Mouse (Mus musculus): ENCODE results near the gene Etfa. TPM values are rescaled to one million over a fixed set of nuclear protein-coding genes. Genes with fewer than 3 reads are reported as not detected.
A peak's percentile ranks its signal among the peaks of the same experiment; 100 is the strongest.

The Etfa gene
- polyA plus RNA-seq (2014; fragmentation: Nextera tagmentation; extraction: Ambion mirVana): 141 and 149 TPM in 2 replicates

DNA sequence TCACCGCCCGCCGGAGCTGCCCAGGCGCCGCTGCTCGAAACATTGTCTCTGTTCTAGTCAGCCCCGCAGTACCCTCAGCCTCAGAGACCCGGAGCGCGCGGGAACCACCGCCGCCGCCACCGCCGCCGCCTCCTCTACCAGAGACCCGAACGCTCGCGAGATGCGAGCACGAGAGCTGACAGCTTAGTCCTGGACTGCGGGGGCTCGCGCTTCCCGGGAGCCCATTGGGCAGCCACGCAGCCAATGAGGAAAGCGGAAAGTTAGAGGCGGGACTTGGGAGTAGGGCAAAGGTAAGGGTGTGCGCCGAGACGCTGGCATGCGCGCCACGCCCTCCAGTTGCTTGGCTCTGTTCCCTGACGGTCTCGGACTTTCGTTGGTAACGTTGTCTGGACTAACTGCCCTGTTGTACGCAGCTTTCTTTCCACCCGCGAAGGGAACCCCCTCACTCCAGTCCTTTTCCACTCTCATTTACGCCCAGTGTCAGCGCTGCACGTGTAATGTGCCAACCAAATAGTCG is at the start of gene Etfa:
Gene Etfa (minus strand): TSS at position 217 of the 517 bp plus-strand sequence.
- Histone ChIP-seq H3K4me3 (ENCODE audit: low read depth, low read length) (peak within 1 kb of the TSS; percentile 78), H3K4me1 (ENCODE audit: control insufficient read depth, insufficient read depth, low read length) (peaks cover 3% of the 10 kb centered on the region; the same call in 1 of the 2 replicates), H3K9me3 (ENCODE audit: control insufficient read depth, low read length) (no peaks in the 10 kb centered on the region), H3K27me3 (ENCODE audit: control insufficient read depth, insufficient read depth, low read length) (no peaks in the 10 kb centered on the region), H3K4me2 (peak within 1 kb of the TSS; percentile 78), H3K9ac (ENCODE audit: low read length) (peak within 1 kb of the TSS; percentile 76), H3K27ac (ENCODE audit: low read depth, low read length) (peak within 1 kb of the TSS; percentile 67), H3K36me3 (ENCODE audit: control insufficient read depth, insufficient read depth, low read length) (no peaks in the 10 kb centered on the region)
- DNase-seq (ENCODE audit: low spot score, missing footprints) (peak; percentile 98), ATAC-seq (ENCODE audit: low FRiP score) (peak; percentile 99)
- WGBS: under 1% methylated on average over 47 of the region's 47 CpGs

DNA sequence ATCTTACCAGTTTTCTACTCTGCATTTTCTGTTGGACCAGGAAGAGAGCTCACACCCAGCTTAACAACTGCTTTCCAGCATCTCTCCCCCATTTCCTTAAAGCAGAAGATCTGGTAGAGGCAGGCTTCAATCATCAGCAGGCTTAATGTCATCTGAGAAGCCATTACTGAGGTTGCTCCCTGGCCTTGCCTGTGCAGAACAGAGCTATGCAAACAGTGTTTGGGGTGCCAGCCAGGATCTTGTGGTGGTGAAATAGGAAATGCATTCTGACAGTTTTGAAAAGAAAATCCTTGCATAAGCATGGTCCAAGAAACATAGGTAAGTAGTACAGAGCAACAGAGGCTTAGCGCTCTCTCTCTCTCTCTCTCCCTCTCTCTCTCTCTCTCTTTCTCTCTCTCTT is 48.9 kb upstream of the Etfa start:
- 90% methylated on average over 1 of the region's 1 CpGs for WGBS
- H3K27ac ChIP-seq (ENCODE audit: low read depth, low read length): no peak overlapping the region

DNA sequence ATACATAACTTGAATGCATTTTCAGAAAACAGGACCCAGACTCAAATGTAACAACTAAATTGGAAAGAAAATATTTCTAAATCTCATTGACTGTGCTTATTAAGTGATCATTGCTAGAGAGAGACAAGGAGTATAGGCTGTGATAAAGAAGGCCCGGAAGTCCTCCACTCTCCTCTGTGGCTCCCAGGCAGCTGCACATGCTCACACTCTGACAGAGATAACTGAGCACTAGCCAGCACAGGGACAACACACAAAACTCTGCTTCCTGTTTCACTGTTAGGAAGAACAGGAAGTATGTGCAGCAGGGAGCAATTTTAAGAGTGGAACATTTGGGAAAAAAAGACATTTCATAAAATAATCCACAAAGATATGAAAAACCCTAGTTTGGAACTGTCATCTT is 42.9 kb upstream of the Etfa start:
- H3K27ac ChIP-seq (ENCODE audit: low read depth, low read length): no peak overlapping the region
- ATAC-seq (ENCODE audit: low FRiP score): no peak
- H3K9ac ChIP-seq (ENCODE audit: low read length): no peak overlapping the region
- no peak overlapping the region for H3K4me3 ChIP-seq (ENCODE audit: low read depth, low read length)
- H3K4me1 ChIP-seq (ENCODE audit: control insufficient read depth, insufficient read depth, low read length): no peaks in the 10 kb centered on the region
- no peaks in the 10 kb centered on the region for H3K36me3 ChIP-seq (ENCODE audit: control insufficient read depth, insufficient read depth, low read length)
- H3K4me2 ChIP-seq: no peak overlapping the region
- H3K27me3 ChIP-seq (ENCODE audit: control insufficient read depth, insufficient read depth, low read length): peaks cover 8% of the 10 kb centered on the region
- 79% methylated on average over 1 of the region's 1 CpGs for WGBS
- DNase-seq (ENCODE audit: low spot score, missing footprints): no peak
- no peaks in the 10 kb centered on the region for H3K9me3 ChIP-seq (ENCODE audit: control insufficient read depth, low read length)

More for the DNA sequence above, 48.9 kb upstream of the Etfa start:
- Histone ChIP-seq H3K36me3 (ENCODE audit: control insufficient read depth, insufficient read depth, low read length) (no peaks in the 10 kb centered on the region), H3K9me3 (ENCODE audit: control insufficient read depth, low read length) (no peaks in the 10 kb centered on the region), H3K9ac (ENCODE audit: low read length) (no peak overlapping the region), H3K4me1 (ENCODE audit: control insufficient read depth, insufficient read depth, low read length) (no peaks in the 10 kb centered on the region), H3K27me3 (ENCODE audit: control insufficient read depth, insufficient read depth, low read length) (no peaks in the 10 kb centered on the region), H3K4me3 (ENCODE audit: low read depth, low read length) (no peak overlapping the region), H3K4me2 (no peak overlapping the region)
- DNase-seq (ENCODE audit: low spot score, missing footprints) (no peak), ATAC-seq (ENCODE audit: low FRiP score) (no peak)

GRCm38 (mm10) chr9:55549302-55549890 is 37.4 kb upstream of the Etfa start:
- Histone ChIP-seq H3K36me3 (ENCODE audit: control insufficient read depth, insufficient read depth, low read length) (no peaks in the 10 kb centered on the region), H3K4me2 (no peak overlapping the region), H3K4me3 (ENCODE audit: low read depth, low read length) (no peak overlapping the region), H3K9ac (ENCODE audit: low read length) (no peak overlapping the region), H3K27ac (ENCODE audit: low read depth, low read length) (no peak overlapping the region), H3K27me3 (ENCODE audit: control insufficient read depth, insufficient read depth, low read length) (peaks cover 62% of the 10 kb centered on the region), H3K9me3 (ENCODE audit: control insufficient read depth, low read length) (peaks cover 3% of the 10 kb centered on the region; the same call in 1 of the 2 replicates), H3K4me1 (ENCODE audit: control insufficient read depth, insufficient read depth, low read length) (peaks cover 7% of the 10 kb centered on the region; the same call in 1 of the 2 replicates)
- 3% methylated on average over 16 of the region's 16 CpGs for WGBS
- peak; percentile 90 for DNase-seq (ENCODE audit: low spot score, missing footprints)
- ATAC-seq (ENCODE audit: low FRiP score): peak; percentile 47; the same call in 1 of the 2 replicates

- Histone ChIP-seq H3K4me2 (no peak overlapping the region), H3K4me3 (ENCODE audit: low read depth, low read length) (no peak overlapping the region), H3K27me3 (ENCODE audit: control insufficient read depth, insufficient read depth, low read length) (peaks cover 67% of the 10 kb centered on the region), H3K9ac (ENCODE audit: low read length) (no peak overlapping the region), H3K36me3 (ENCODE audit: control insufficient read depth, insufficient read depth, low read length) (no peaks in the 10 kb centered on the region), H3K27ac (ENCODE audit: low read depth, low read length) (no peak overlapping the region), H3K9me3 (ENCODE audit: control insufficient read depth, low read length) (peaks cover 3% of the 10 kb centered on the region; the same call in 1 of the 2 replicates), H3K4me1 (ENCODE audit: control insufficient read depth, insufficient read depth, low read length) (peaks cover 7% of the 10 kb centered on the region)
- ATAC-seq (ENCODE audit: low FRiP score) (no peak), DNase-seq (ENCODE audit: low spot score, missing footprints) (peak; percentile 93)
- 10% methylated on average over 3 of the region's 3 CpGs for WGBS
Measured at GRCm38 (mm10) chr9:55548871-55549270, 36.8 kb upstream of the Etfa start.

- 2% methylated on average over 63 of the region's 63 CpGs for WGBS
- peak; percentile 96 for DNase-seq (ENCODE audit: low spot score, missing footprints)
- Histone ChIP-seq H3K36me3 (ENCODE audit: control insufficient read depth, insufficient read depth, low read length) (no peaks in the 10 kb centered on the region), H3K4me2 (peak overlapping the region; percentile 5; the same call in 1 of the 2 replicates), H3K4me1 (ENCODE audit: control insufficient read depth, insufficient read depth, low read length) (peaks cover 19% of the 10 kb centered on the region), H3K4me3 (ENCODE audit: low read depth, low read length) (peak overlapping the region; percentile 14; the same call in 1 of the 2 replicates), H3K9ac (ENCODE audit: low read length) (peak overlapping the region; percentile 12; the same call in 1 of the 2 replicates), H3K27me3 (ENCODE audit: control insufficient read depth, insufficient read depth, low read length) (peaks cover 90% of the 10 kb centered on the region), H3K27ac (ENCODE audit: low read depth, low read length) (no peak overlapping the region), H3K9me3 (ENCODE audit: control insufficient read depth, low read length) (peaks cover 3% of the 10 kb centered on the region; the same call in 1 of the 2 replicates)
- ATAC-seq (ENCODE audit: low FRiP score): peak; percentile 45
Measured at GRCm38 (mm10) chr9:55546176-55547010, 34.4 kb upstream of the Etfa start.

DNA sequence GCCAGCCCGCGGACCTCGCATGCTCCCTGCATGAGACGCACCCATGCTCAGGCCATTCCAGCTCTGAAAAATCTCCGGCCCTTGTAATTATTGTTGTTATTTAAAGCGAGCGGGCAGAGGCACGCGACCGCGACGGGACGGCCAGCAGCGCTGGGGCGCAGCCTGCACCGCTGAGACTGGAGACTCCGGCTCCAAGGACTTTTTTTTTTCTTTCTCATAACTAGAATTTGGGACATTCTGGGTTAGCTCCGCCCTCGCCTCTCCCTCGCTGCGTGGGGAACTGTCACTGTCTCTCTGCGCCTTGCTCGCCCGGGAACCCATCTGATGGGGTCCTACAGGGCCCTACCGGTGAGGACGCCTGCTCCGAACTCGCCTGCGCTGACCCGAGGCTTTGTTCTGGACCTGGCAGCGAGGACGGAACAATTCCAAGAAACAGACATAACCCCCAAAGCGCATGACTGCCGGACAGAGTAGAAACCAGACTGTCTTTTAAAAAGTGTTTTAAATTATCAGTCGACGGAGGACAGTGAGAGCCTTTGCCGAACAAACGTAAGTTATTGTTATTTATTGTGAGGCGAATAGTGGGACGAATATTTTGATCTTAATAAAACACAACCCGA is 33.6 kb upstream of the Etfa start:
- Histone ChIP-seq H3K27me3 (ENCODE audit: control insufficient read depth, insufficient read depth, low read length) (peaks cover 97% of the 10 kb centered on the region), H3K9me3 (ENCODE audit: control insufficient read depth, low read length) (peaks cover 3% of the 10 kb centered on the region; the same call in 1 of the 2 replicates), H3K4me1 (ENCODE audit: control insufficient read depth, insufficient read depth, low read length) (peaks cover 21% of the 10 kb centered on the region), H3K36me3 (ENCODE audit: control insufficient read depth, insufficient read depth, low read length) (no peaks in the 10 kb centered on the region), H3K4me2 (no peak overlapping the region), H3K4me3 (ENCODE audit: low read depth, low read length) (no peak overlapping the region), H3K9ac (ENCODE audit: low read length) (no peak overlapping the region), H3K27ac (ENCODE audit: low read depth, low read length) (no peak overlapping the region)
- 4% methylated on average over 41 of the region's 41 CpGs for WGBS
- DNase-seq (ENCODE audit: low spot score, missing footprints) (peak; percentile 96), ATAC-seq (ENCODE audit: low FRiP score) (no peak)

DNA sequence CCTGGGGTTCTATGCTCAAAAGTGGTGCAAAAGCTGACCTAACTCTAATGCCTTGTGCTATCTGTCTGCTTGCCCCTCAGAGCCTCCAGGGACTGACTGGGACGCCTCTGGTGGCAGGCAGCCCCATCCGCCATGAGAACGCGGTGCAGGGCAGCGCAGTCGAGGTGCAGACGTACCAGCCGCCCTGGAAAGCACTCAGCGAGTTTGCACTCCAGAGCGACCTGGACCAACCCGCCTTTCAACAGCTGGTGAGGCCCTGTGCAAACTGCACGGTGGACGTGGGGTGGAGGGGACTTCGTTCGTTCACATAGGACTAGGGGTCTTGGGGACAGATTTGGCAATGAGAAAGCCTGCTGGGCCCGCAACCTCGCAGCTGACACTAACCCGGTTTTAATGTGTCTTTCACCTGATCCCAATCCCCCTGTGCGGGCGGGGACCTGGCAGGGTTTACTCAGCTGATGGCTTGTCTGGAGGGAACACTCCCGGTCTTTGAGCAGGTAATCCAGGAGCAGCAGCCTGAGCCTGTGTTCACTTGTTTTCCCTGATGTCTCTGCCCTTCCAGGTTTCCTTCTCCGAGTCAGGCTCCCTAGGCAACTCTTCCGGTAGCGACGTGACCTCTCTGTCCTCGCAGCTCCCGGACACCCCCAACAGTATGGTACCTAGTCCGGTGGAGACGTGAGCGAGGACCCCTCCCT is 33.0 kb upstream of the Etfa start:
- H3K9me3 ChIP-seq (ENCODE audit: control insufficient read depth, low read length): peaks cover 3% of the 10 kb centered on the region; the same call in 1 of the 2 replicates
- no peak overlapping the region for H3K4me2 ChIP-seq
- peaks cover 98% of the 10 kb centered on the region for H3K27me3 ChIP-seq (ENCODE audit: control insufficient read depth, insufficient read depth, low read length)
- ATAC-seq (ENCODE audit: low FRiP score): no peak
- H3K4me1 ChIP-seq (ENCODE audit: control insufficient read depth, insufficient read depth, low read length): peaks cover 26% of the 10 kb centered on the region
- DNase-seq (ENCODE audit: low spot score, missing footprints): peak; percentile 97
- H3K27ac ChIP-seq (ENCODE audit: low read depth, low read length): no peak overlapping the region
- no peaks in the 10 kb centered on the region for H3K36me3 ChIP-seq (ENCODE audit: control insufficient read depth, insufficient read depth, low read length)
- WGBS: under 1% methylated on average over 30 of the region's 30 CpGs
- H3K4me3 ChIP-seq (ENCODE audit: low read depth, low read length): no peak overlapping the region
- no peak overlapping the region for H3K9ac ChIP-seq (ENCODE audit: low read length)
